Mouse (Mus musculus) hindbrain, embryonic 11.5 days (tissue): ENCODE results near the gene Ciita. TPM values are rescaled to one million over a fixed set of nuclear protein-coding genes. Genes with fewer than 3 reads are reported as not detected.
A peak's percentile ranks its signal among the peaks of the same experiment; 100 is the strongest.

Experiments used
- ATAC-seq: fragments of 200-750 bp; cut with Nextera tagmentation; 2 replicates; pipeline ENCODE4 v1.8.0; 2017; ENCODE audit warnings: mild to moderate bottlenecking, moderate TSS enrichment, moderate library complexity; ENCODE audit not compliant: low FRiP score
- DNase-seq: peaks from one replicate; pipeline ENCODE4 v3.0.0-alpha.2; 2015; ENCODE audit warnings: low spot score
- H3K27ac ChIP-seq: fragments of 300-500 bp; sonication (generic); 2 replicates; pipeline ENCODE4 v1.5.1; 2014; ENCODE audit warnings: mild to moderate bottlenecking, low read depth, low read length
- H3K27me3 ChIP-seq: fragments of 300-500 bp; sonication (generic); 2 replicates; pipeline ENCODE4 v1.6.1; 2014; ENCODE audit warnings: mild to moderate bottlenecking, low read length, moderate library complexity, mixed read lengths; ENCODE audit not compliant: control insufficient read depth, insufficient read depth
- H3K36me3 ChIP-seq: fragments of 300-500 bp; sonication (generic); 2 replicates; pipeline ENCODE4 v1.6.1; 2014; ENCODE audit warnings: mild to moderate bottlenecking, low read length, moderate library complexity, mixed read lengths; ENCODE audit not compliant: control insufficient read depth, insufficient read depth
- H3K4me1 ChIP-seq: fragments of 300-500 bp; sonication (generic); replicated peaks from 2 replicates; pipeline ENCODE4 v1.6.1; 2014; ENCODE audit warnings: low read length, mixed read lengths; ENCODE audit not compliant: control insufficient read depth, insufficient read depth
- H3K4me2 ChIP-seq: fragments of 300-500 bp; sonication (generic); replicated peaks from 2 replicates; pipeline ENCODE4 v1.6.1; 2014; ENCODE audit warnings: mild to moderate bottlenecking, low read depth, low read length
- H3K4me3 ChIP-seq: fragments of 300-500 bp; sonication (generic); 2 replicates; pipeline ENCODE4 v1.5.1; 2014; ENCODE audit warnings: low read depth, low read length
- H3K9ac ChIP-seq: fragments of 300-500 bp; sonication (generic); 2 replicates; pipeline ENCODE4 v1.6.1; 2014; ENCODE audit warnings: low read depth, low read length
- H3K9me3 ChIP-seq: fragments of 300-500 bp; sonication (generic); 2 replicates; pipeline ENCODE4 v1.6.1; 2016; ENCODE audit warnings: low read length; ENCODE audit not compliant: control insufficient read depth
- WGBS: fragments of 180-500 bp; shearing (Covaris S2); extraction: QIAGEN DNeasy Blood & Tissue Kit; methylation state at CpG from one replicate; pipeline ENCODE4 v1.1.7; 2014; 5-methylcytosine and 5-hydroxymethylcytosine counted together
- polyA plus RNA-seq: library from polyadenylated mRNA; unstranded; fragments of >200 nt; fragmentation: Nextera tagmentation; extraction: Ambion mirVana; gene quantifications from 2 replicates; pipeline ENCODE4 v1.2.1, GENCODE M21; 2014

Gene Ciita
- polyA plus RNA-seq, 1 experiment from 2014 or later = 0.36 TPM

DNA sequence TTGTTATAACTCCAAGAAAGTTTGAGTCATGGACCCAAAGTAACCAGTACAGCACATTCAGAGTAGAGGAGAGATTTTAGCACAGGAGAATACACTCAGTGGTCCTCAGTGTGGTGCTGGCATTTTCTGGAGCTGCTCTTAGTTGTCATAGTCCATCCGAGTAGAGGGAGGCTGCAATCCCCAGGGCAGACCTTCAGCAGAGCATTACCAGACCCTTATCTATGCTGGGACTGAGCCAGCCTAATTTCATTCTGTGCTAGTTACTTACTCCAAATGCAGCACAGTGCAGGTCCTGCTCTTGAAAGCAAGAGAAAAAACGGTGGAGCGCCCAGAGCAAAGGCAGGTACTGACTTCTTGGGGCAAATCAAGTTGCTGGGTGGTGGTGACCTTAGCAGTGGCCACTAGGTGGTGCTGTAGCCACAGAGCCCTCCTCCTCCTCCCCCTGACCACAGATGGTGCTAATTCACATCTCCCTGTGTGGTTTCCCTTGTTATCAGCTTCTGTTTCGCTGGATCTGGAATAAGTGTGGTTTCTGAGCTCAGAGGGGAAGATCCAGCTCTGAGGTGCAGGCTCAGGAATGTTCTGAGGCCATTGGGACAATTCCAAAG lies 85.5 kb downstream of the Ciita start:
- DNase-seq (peak; percentile 87), ATAC-seq (peak; percentile 76)
- H3K36me3 ChIP-seq = 0 out of 2 replicates have a peak, but pooled peaks cover 2% of the 10 kb centered on the region
- no peak overlapping the region for H3K9ac ChIP-seq
- no peak overlapping the region for H3K4me3 ChIP-seq
- no peaks in the 10 kb centered on the region for H3K9me3 ChIP-seq
- H3K4me1 ChIP-seq = no peaks in the 10 kb centered on the region
- 40% methylated on average over 4 of the region's 4 CpGs for WGBS
- no peak overlapping the region for H3K4me2 ChIP-seq
- no peak overlapping the region for H3K27ac ChIP-seq
- no peaks in the 10 kb centered on the region for H3K27me3 ChIP-seq

DNA sequence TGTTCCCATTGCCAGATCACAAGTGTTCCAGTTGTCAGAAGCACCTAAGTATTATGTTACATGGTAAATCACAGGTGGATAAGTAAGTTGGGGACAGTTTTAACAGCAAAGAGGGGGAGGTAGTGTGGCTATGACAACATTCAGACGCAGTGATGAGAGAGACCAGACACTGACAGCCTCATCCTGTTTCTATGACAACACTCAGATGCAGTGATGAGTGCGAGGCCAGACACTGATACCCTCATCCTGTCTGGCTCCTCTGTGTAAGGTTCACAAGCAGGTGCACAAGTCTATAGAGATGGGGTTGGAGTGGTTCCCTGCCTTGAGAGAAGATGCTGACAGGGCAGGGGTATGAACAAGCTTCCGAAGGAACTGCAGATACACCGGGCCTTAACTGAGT lies 87.3 kb downstream of the Ciita start:
- Histone ChIP-seq H3K27ac (no peak overlapping the region), H3K27me3 (no peaks in the 10 kb centered on the region), H3K4me1 (no peaks in the 10 kb centered on the region), H3K9me3 (no peaks in the 10 kb centered on the region), H3K4me2 (no peak overlapping the region), H3K9ac (no peak overlapping the region), H3K36me3 (0 out of 2 replicates have a peak, but pooled peaks cover 2% of the 10 kb centered on the region), H3K4me3 (no peak overlapping the region)
- DNase-seq (no peak), ATAC-seq (no peak)
- WGBS = 89% methylated on average over 4 of the region's 4 CpGs

DNA sequence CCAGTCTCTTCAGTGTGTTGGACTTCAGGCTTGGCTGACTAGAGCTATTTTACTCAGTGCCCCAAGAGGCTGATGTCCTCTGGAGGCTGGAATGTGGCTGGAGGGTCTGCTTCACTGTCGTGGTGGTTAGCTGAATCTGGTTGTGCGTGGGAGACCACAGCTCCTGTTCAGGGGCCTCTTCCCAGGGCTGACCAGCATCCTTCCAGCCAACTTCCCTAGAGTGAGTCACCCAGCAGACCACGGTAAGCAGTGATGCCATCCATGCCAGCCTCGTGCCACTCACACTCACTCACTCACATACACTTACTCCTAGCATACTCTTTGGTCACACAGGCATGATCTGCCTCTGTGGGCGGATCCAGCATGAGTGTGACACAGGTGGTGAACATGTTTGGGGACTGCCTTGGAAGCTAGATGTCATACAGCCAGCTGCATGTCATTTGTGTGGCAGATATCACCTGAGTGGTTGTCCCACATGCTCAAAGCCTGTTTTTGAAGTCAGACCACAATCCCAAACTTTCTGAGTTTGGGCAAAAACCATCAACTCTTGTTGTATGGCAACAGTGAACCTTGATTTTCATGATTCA lies 90.0 kb downstream of the Ciita start:
- DNase-seq (no peak), ATAC-seq (no peak)
- no peak overlapping the region for H3K4me3 ChIP-seq
- no peaks in the 10 kb centered on the region for H3K4me1 ChIP-seq
- no peaks in the 10 kb centered on the region for H3K9me3 ChIP-seq
- WGBS = 89% methylated on average over 5 of the region's 5 CpGs
- H3K27me3 ChIP-seq = no peaks in the 10 kb centered on the region
- H3K27ac ChIP-seq = no peak overlapping the region
- no peak overlapping the region for H3K9ac ChIP-seq
- H3K4me2 ChIP-seq = no peak overlapping the region
- no peaks in the 10 kb centered on the region for H3K36me3 ChIP-seq

DNA sequence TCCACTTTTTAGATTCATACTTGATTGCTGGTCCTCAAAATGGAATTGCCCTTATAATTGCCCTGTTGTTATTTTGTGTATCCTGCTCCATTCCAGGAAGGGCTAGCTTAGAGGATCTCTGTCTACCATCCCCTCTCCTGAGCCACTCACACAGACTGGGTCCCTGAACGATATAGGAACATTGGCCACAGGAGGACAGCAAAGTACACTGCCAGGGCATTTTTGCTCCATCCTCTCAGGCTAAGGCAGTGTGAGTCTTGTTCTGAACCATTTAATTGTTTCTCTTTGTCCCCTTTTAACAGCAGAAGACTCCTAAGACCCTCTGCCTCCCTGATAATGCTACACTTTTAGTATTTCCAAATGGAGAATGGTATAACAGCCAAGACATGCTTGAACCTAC lies 90.8 kb downstream of the Ciita start:
- no peaks in the 10 kb centered on the region for H3K36me3 ChIP-seq
- H3K27ac ChIP-seq = no peak overlapping the region
- DNase-seq (no peak), ATAC-seq (no peak)
- H3K9ac ChIP-seq = no peak overlapping the region
- no peaks in the 10 kb centered on the region for H3K4me1 ChIP-seq
- H3K4me3 ChIP-seq = no peak overlapping the region
- 62% methylated on average over 1 of the region's 1 CpGs for WGBS
- H3K27me3 ChIP-seq = no peaks in the 10 kb centered on the region
- no peak overlapping the region for H3K4me2 ChIP-seq
- no peaks in the 10 kb centered on the region for H3K9me3 ChIP-seq

DNA sequence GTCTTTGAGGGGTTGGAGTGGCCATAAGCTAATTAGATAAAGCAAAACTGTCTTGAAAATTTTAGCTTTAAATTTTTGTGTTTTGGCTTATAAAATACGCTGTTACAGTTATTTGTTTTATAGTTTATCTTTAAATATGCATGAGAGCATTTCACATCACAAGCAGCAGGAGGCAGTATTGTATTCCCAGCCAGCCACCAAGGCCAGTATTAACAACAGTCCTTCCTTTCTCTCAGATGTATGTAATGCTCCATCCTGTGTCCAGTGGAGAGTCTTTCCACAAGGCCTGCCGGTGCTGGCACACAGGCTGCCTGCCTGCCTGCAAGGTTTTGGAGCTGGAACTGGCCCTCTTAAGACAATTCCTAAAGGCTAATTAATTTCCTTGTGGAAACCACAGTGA lies 92.0 kb downstream of the Ciita start:
- Histone ChIP-seq H3K27ac (no peak overlapping the region), H3K36me3 (no peaks in the 10 kb centered on the region), H3K4me3 (no peak overlapping the region), H3K27me3 (no peaks in the 10 kb centered on the region), H3K9ac (no peak overlapping the region), H3K9me3 (no peaks in the 10 kb centered on the region), H3K4me2 (no peak overlapping the region), H3K4me1 (no peaks in the 10 kb centered on the region)
- ATAC-seq (no peak), DNase-seq (peak; percentile 29)
- WGBS = 67% methylated on average over 2 of the region's 2 CpGs

DNA sequence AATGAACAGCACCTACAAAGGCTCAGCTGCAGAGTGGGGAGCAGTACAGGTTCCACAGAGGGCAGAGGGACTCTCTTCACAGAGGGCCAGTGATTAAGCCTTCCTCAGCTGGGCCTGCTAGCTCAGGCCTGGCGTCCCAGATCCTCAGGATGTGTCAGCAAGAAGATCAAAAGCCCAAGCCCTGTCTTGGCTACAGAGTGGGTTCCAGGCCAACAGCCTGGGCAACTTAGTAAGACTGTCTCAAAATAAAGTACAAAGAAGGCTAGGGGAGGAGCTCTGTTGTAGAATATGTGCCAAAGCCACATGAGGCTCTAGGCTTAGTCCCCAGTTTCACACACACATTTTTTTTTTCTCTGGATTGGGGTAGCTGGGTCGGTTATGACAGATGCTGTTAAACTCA lies 95.1 kb downstream of the Ciita start:
- Histone ChIP-seq H3K4me1 (no peaks in the 10 kb centered on the region), H3K9me3 (no peaks in the 10 kb centered on the region), H3K9ac (no peak overlapping the region), H3K27me3 (no peaks in the 10 kb centered on the region), H3K27ac (no peak overlapping the region), H3K36me3 (no peaks in the 10 kb centered on the region), H3K4me2 (no peak overlapping the region), H3K4me3 (no peak overlapping the region)
- ATAC-seq (no peak), DNase-seq (no peak)
- 65% methylated on average over 2 of the region's 2 CpGs for WGBS

DNA sequence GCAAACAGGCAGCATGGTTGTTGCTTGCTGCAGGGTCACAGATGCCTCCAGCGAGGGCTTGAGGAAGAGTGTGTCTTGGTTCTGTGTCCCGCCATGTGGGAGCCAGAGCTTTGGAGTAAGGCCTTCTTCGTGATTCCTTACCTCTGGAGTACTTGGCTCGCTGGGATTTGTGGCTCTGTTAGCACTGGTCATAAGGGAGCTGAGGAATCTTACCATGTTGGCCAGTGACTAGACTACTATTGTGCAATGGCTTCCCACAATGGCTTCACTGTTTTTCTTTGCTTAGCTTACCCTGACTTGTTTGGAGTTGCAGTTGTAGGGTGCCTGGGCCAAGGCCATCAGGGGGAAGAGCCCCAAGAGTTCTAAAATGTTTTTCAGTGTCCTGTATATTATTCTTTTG lies 96.1 kb downstream of the Ciita start:
- no peak overlapping the region for H3K4me2 ChIP-seq
- H3K27ac ChIP-seq = no peak overlapping the region
- no peaks in the 10 kb centered on the region for H3K4me1 ChIP-seq
- H3K9ac ChIP-seq = no peak overlapping the region
- 83% methylated on average over 4 of the region's 4 CpGs for WGBS
- no peaks in the 10 kb centered on the region for H3K9me3 ChIP-seq
- H3K36me3 ChIP-seq = no peaks in the 10 kb centered on the region
- no peak for ATAC-seq
- DNase-seq = no peak
- no peak overlapping the region for H3K4me3 ChIP-seq
- H3K27me3 ChIP-seq = no peaks in the 10 kb centered on the region

DNA sequence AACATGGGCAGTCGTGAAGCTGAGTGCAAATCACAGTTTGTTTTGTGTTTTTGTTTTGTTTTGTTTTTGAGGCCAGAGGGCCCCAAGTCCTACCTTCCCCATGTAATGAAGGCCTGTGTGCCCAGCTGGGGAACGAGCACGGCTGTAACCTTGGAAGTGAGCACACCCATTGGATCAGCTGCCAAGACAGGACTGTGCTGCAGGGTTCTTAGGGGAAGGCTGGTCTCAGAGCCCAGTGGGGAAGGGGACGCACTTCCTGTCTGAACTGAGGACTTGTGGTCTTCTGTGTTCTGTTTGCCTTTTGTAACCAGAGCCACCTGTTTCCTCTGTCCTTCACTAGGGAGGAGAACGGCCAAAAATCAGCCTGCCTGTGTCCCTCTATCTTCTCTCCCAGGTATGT lies 97.7 kb downstream of the Ciita start:
- Histone ChIP-seq H3K36me3 (no peaks in the 10 kb centered on the region), H3K9ac (no peak overlapping the region), H3K27ac (no peak overlapping the region), H3K27me3 (no peaks in the 10 kb centered on the region), H3K4me3 (no peak overlapping the region), H3K4me2 (no peak overlapping the region), H3K4me1 (no peaks in the 10 kb centered on the region), H3K9me3 (no peaks in the 10 kb centered on the region)
- ATAC-seq (no peak), DNase-seq (no peak)
- WGBS = 85% methylated on average over 5 of the region's 5 CpGs
